Mouse (Mus musculus): ENCODE results near the gene Mex3d. TPM values are rescaled to one million over a fixed set of nuclear protein-coding genes. Genes with fewer than 3 reads are reported as not detected.

The Mex3d gene
- polyA plus RNA-seq, 1 experiment from 2014 or later, result 1.9 TPM

- WGBS, result 13% methylated on average over 15 of the region's 16 CpGs
- peak overlapping the region; percentile 98 for H3K9ac ChIP-seq (ENCODE audit: low read depth, low read length)
- peak overlapping the region; percentile 84 for H3K4me3 ChIP-seq (ENCODE audit: low read length)
- H3K27me3 ChIP-seq (replicated peaks; ENCODE audit: control insufficient read depth, insufficient read depth, low read length), result no peaks in the 10 kb centered on the region
- H3K36me3 ChIP-seq (ENCODE audit: control insufficient read depth, insufficient read depth, low read length), result peaks cover 13% of the 10 kb centered on the region
- peak overlapping the region; percentile 96; the same call in 1 of the 2 replicates for H3K27ac ChIP-seq (ENCODE audit: low read length)
- H3K4me1 ChIP-seq (ENCODE audit: control insufficient read depth, insufficient read depth, low read length), result peaks cover 29% of the 10 kb centered on the region
- no peak for ATAC-seq
- H3K9me3 ChIP-seq (ENCODE audit: control insufficient read depth, low read length), result no peaks in the 10 kb centered on the region
- H3K4me2 ChIP-seq (ENCODE audit: low read depth, low read length), result peak overlapping the region; percentile 90
Observed at GRCm38 (mm10) chr10:80431570-80432386, 44.3 kb upstream of the Mex3d start.

- no peaks in the 10 kb centered on the region for H3K27me3 ChIP-seq (replicated peaks; ENCODE audit: control insufficient read depth, insufficient read depth, low read length)
- H3K36me3 ChIP-seq (ENCODE audit: control insufficient read depth, insufficient read depth, low read length), result peaks cover 26% of the 10 kb centered on the region
- peaks cover 17% of the 10 kb centered on the region for H3K4me1 ChIP-seq (ENCODE audit: control insufficient read depth, insufficient read depth, low read length)
- no peak overlapping the region for H3K27ac ChIP-seq (ENCODE audit: low read length)
- ATAC-seq, result no peak
- WGBS, result 64% methylated on average over 6 of the region's 8 CpGs
- no peak overlapping the region for H3K4me3 ChIP-seq (ENCODE audit: low read length)
- H3K4me2 ChIP-seq (ENCODE audit: low read depth, low read length), result no peak overlapping the region
- no peak overlapping the region for H3K9ac ChIP-seq (ENCODE audit: low read depth, low read length)
- H3K9me3 ChIP-seq (ENCODE audit: control insufficient read depth, low read length), result no peaks in the 10 kb centered on the region
Observed at GRCm38 (mm10) chr10:80430375-80430980, 43.0 kb upstream of the Mex3d start.

GRCm38 (mm10) chr10:80429800-80430199 is 42.3 kb upstream of the Mex3d start:
- peaks cover 14% of the 10 kb centered on the region for H3K4me1 ChIP-seq (ENCODE audit: control insufficient read depth, insufficient read depth, low read length)
- H3K27me3 ChIP-seq (replicated peaks; ENCODE audit: control insufficient read depth, insufficient read depth, low read length), result no peaks in the 10 kb centered on the region
- no peak overlapping the region for H3K4me3 ChIP-seq (ENCODE audit: low read length)
- H3K27ac ChIP-seq (ENCODE audit: low read length), result no peak overlapping the region
- WGBS, result 85% methylated on average over 8 of the region's 8 CpGs
- peaks cover 33% of the 10 kb centered on the region for H3K36me3 ChIP-seq (ENCODE audit: control insufficient read depth, insufficient read depth, low read length)
- no peak overlapping the region for H3K9ac ChIP-seq (ENCODE audit: low read depth, low read length)
- H3K9me3 ChIP-seq (ENCODE audit: control insufficient read depth, low read length), result no peaks in the 10 kb centered on the region
- no peak overlapping the region for H3K4me2 ChIP-seq (ENCODE audit: low read depth, low read length)
- ATAC-seq, result no peak

- no peak for ATAC-seq
- Histone ChIP-seq H3K9me3 (ENCODE audit: control insufficient read depth, low read length) (no peaks in the 10 kb centered on the region), H3K27ac (ENCODE audit: low read length) (no peak overlapping the region), H3K27me3 (replicated peaks; ENCODE audit: control insufficient read depth, insufficient read depth, low read length) (no peaks in the 10 kb centered on the region), H3K36me3 (ENCODE audit: control insufficient read depth, insufficient read depth, low read length) (peaks cover 49% of the 10 kb centered on the region), H3K4me3 (ENCODE audit: low read length) (no peak overlapping the region), H3K4me1 (ENCODE audit: control insufficient read depth, insufficient read depth, low read length) (peaks cover 32% of the 10 kb centered on the region), H3K4me2 (ENCODE audit: low read depth, low read length) (no peak overlapping the region), H3K9ac (ENCODE audit: low read depth, low read length) (no peak overlapping the region)
- WGBS, result 91% methylated on average over 3 of the region's 3 CpGs
Observed at GRCm38 (mm10) chr10:80425041-80425440, 37.6 kb upstream of the Mex3d start.

- no peak overlapping the region for H3K4me3 ChIP-seq (ENCODE audit: low read length)
- WGBS, result 38% methylated on average over 4 of the region's 4 CpGs
- H3K36me3 ChIP-seq (ENCODE audit: control insufficient read depth, insufficient read depth, low read length), result peaks cover 55% of the 10 kb centered on the region
- peak; percentile 47 for ATAC-seq
- H3K4me2 ChIP-seq (ENCODE audit: low read depth, low read length), result no peak overlapping the region
- peaks cover 47% of the 10 kb centered on the region for H3K4me1 ChIP-seq (ENCODE audit: control insufficient read depth, insufficient read depth, low read length)
- no peak overlapping the region for H3K9ac ChIP-seq (ENCODE audit: low read depth, low read length)
- H3K27ac ChIP-seq (ENCODE audit: low read length), result peak overlapping the region; percentile 29; the same call in 1 of the 2 replicates
- no peaks in the 10 kb centered on the region for H3K9me3 ChIP-seq (ENCODE audit: control insufficient read depth, low read length)
- H3K27me3 ChIP-seq (replicated peaks; ENCODE audit: control insufficient read depth, insufficient read depth, low read length), result no peaks in the 10 kb centered on the region
Observed at GRCm38 (mm10) chr10:80423562-80423961, 36.1 kb upstream of the Mex3d start.

GRCm38 (mm10) chr10:80421651-80422472 is 34.4 kb upstream of the Mex3d start:
- Histone ChIP-seq H3K27me3 (replicated peaks; ENCODE audit: control insufficient read depth, insufficient read depth, low read length) (no peaks in the 10 kb centered on the region), H3K4me1 (ENCODE audit: control insufficient read depth, insufficient read depth, low read length) (peaks cover 53% of the 10 kb centered on the region), H3K4me2 (ENCODE audit: low read depth, low read length) (no peak overlapping the region), H3K4me3 (ENCODE audit: low read length) (no peak overlapping the region), H3K9ac (ENCODE audit: low read depth, low read length) (no peak overlapping the region), H3K9me3 (ENCODE audit: control insufficient read depth, low read length) (no peaks in the 10 kb centered on the region), H3K36me3 (ENCODE audit: control insufficient read depth, insufficient read depth, low read length) (peaks cover 47% of the 10 kb centered on the region), H3K27ac (ENCODE audit: low read length) (peak overlapping the region; percentile 70)
- ATAC-seq, result peak; percentile 73
- 69% methylated on average over 9 of the region's 9 CpGs for WGBS

- Histone ChIP-seq H3K27ac (ENCODE audit: low read length) (peak overlapping the region; percentile 49), H3K36me3 (ENCODE audit: control insufficient read depth, insufficient read depth, low read length) (peaks cover 46% of the 10 kb centered on the region), H3K4me1 (ENCODE audit: control insufficient read depth, insufficient read depth, low read length) (peaks cover 53% of the 10 kb centered on the region), H3K4me2 (ENCODE audit: low read depth, low read length) (no peak overlapping the region), H3K4me3 (ENCODE audit: low read length) (no peak overlapping the region), H3K27me3 (replicated peaks; ENCODE audit: control insufficient read depth, insufficient read depth, low read length) (no peaks in the 10 kb centered on the region), H3K9me3 (ENCODE audit: control insufficient read depth, low read length) (no peaks in the 10 kb centered on the region), H3K9ac (ENCODE audit: low read depth, low read length) (no peak overlapping the region)
- ATAC-seq, result no peak
- WGBS, result 88% methylated on average over 8 of the region's 8 CpGs
Observed at GRCm38 (mm10) chr10:80421208-80421607, 33.7 kb upstream of the Mex3d start.

- H3K27ac ChIP-seq (ENCODE audit: low read length), result peak overlapping the region; percentile 53; the same call in 1 of the 2 replicates
- no peak overlapping the region for H3K4me2 ChIP-seq (ENCODE audit: low read depth, low read length)
- H3K4me3 ChIP-seq (ENCODE audit: low read length), result no peak overlapping the region
- peaks cover 46% of the 10 kb centered on the region for H3K36me3 ChIP-seq (ENCODE audit: control insufficient read depth, insufficient read depth, low read length)
- H3K4me1 ChIP-seq (ENCODE audit: control insufficient read depth, insufficient read depth, low read length), result peaks cover 53% of the 10 kb centered on the region
- H3K9ac ChIP-seq (ENCODE audit: low read depth, low read length), result no peak overlapping the region
- no peaks in the 10 kb centered on the region for H3K9me3 ChIP-seq (ENCODE audit: control insufficient read depth, low read length)
- WGBS, result 88% methylated on average over 10 of the region's 10 CpGs
- ATAC-seq, result no peak
- H3K27me3 ChIP-seq (replicated peaks; ENCODE audit: control insufficient read depth, insufficient read depth, low read length), result no peaks in the 10 kb centered on the region
Observed at GRCm38 (mm10) chr10:80420729-80421128, 33.3 kb upstream of the Mex3d start.

- peak overlapping the region; percentile 82 for H3K27ac ChIP-seq (ENCODE audit: low read length)
Observed at GRCm38 (mm10) chr10:80419419-80419818, 32.0 kb upstream of the Mex3d start.

More at GRCm38 (mm10) chr10:80419419-80419818, 32.0 kb upstream of the Mex3d start:
- WGBS, result 59% methylated on average over 8 of the region's 8 CpGs
- H3K4me1 ChIP-seq (ENCODE audit: control insufficient read depth, insufficient read depth, low read length), result peaks cover 50% of the 10 kb centered on the region
- H3K36me3 ChIP-seq (ENCODE audit: control insufficient read depth, insufficient read depth, low read length), result peaks cover 43% of the 10 kb centered on the region
- no peaks in the 10 kb centered on the region for H3K27me3 ChIP-seq (replicated peaks; ENCODE audit: control insufficient read depth, insufficient read depth, low read length)
- H3K9me3 ChIP-seq (ENCODE audit: control insufficient read depth, low read length), result no peaks in the 10 kb centered on the region
- 0 out of 2 replicates have a peak overlapping the region, but pooled peaks have one; percentile 11 for H3K4me3 ChIP-seq (ENCODE audit: low read length)
- ATAC-seq, result peak; percentile 67
- peak overlapping the region; percentile 13; the same call in 1 of the 2 replicates for H3K4me2 ChIP-seq (ENCODE audit: low read depth, low read length)
- peak overlapping the region; percentile 31; the same call in 1 of the 2 replicates for H3K9ac ChIP-seq (ENCODE audit: low read depth, low read length)

Measured in intestine, embryonic 16.5 days (tissue).